Mouse (Mus musculus) kidney, postnatal 0 days (tissue): ENCODE measurements at regions not wholly inside any gene's neighbourhood (a gene's known extent, or its start where the extent isn't known, plus 50 kb on each side); places are given as distances from the start of the nearest gene placed in this dataset.
"Not testable (repeated sequence)": the region's sequence is repeated elsewhere in the genome, so short reads cannot be mapped to it uniquely, and the experiment has no call there.

ENCODE experiments used
- ATAC-seq: fragments of 200-750 bp; cut with Nextera tagmentation; replicated peaks from 2 replicates; pipeline ENCODE4 v1.8.0; 2017; ENCODE audit warnings: low read depth, moderate number of reproducible peaks, moderate TSS enrichment, moderate library complexity; ENCODE audit not compliant: low FRiP score
- DNase-seq: peaks from one replicate; pipeline ENCODE4 v3.0.0-alpha.2; 2016; ENCODE audit warnings: low spot score
- H3K27ac ChIP-seq: fragments of 300-500 bp; sonication (generic); 2 replicates; pipeline ENCODE4 v1.5.1; 2014; ENCODE audit warnings: mild to moderate bottlenecking
- H3K27me3 ChIP-seq: fragments of 300-500 bp; sonication (generic); 2 replicates; pipeline ENCODE4 v1.6.1; 2014; ENCODE audit warnings: low read length, mixed read lengths; ENCODE audit not compliant: insufficient read depth
- H3K36me3 ChIP-seq: fragments of 300-500 bp; sonication (generic); 2 replicates; pipeline ENCODE4 v1.6.1; 2014; ENCODE audit warnings: low read length, mixed read lengths; ENCODE audit not compliant: insufficient read depth
- H3K4me1 ChIP-seq: fragments of 300-500 bp; sonication (generic); replicated peaks from 2 replicates; pipeline ENCODE4 v1.6.1; 2014; ENCODE audit warnings: antibody characterized with exemption, low read length, mixed read lengths; ENCODE audit not compliant: insufficient read depth
- H3K4me2 ChIP-seq: fragments of 300-500 bp; sonication (generic); 2 replicates; pipeline ENCODE4 v1.6.1; 2014; ENCODE audit warnings: mild to moderate bottlenecking, low read length, moderate library complexity, mixed read lengths
- H3K4me3 ChIP-seq: fragments of 300-500 bp; sonication (generic); replicated peaks from 2 replicates; pipeline ENCODE4 v1.5.1; 2014; ENCODE audit warnings: low read depth, low read length
- H3K9ac ChIP-seq: fragments of 300-500 bp; sonication (generic); 2 replicates; pipeline ENCODE4 v1.6.1; 2014; ENCODE audit warnings: low read depth, low read length
- H3K9me3 ChIP-seq: fragments of 300-500 bp; sonication (generic); replicated peaks from 2 replicates; pipeline ENCODE4 v1.6.1; 2016; ENCODE audit warnings: low read length, inconsistent platforms, mixed read lengths
- CTCF ChIP-seq: IDR thresholded peaks from 2 replicates; pipeline ENCODE4 v1.5.1; 2016; ENCODE audit warnings: antibody characterized with exemption, low read depth, mild to moderate bottlenecking, moderate library complexity
- WGBS: fragments of 180-500 bp; shearing (Covaris S2); extraction: QIAGEN DNeasy Blood & Tissue Kit; methylation state at CpG from one replicate; pipeline ENCODE4 v1.1.7; 2014; 5-methylcytosine and 5-hydroxymethylcytosine counted together

DNA sequence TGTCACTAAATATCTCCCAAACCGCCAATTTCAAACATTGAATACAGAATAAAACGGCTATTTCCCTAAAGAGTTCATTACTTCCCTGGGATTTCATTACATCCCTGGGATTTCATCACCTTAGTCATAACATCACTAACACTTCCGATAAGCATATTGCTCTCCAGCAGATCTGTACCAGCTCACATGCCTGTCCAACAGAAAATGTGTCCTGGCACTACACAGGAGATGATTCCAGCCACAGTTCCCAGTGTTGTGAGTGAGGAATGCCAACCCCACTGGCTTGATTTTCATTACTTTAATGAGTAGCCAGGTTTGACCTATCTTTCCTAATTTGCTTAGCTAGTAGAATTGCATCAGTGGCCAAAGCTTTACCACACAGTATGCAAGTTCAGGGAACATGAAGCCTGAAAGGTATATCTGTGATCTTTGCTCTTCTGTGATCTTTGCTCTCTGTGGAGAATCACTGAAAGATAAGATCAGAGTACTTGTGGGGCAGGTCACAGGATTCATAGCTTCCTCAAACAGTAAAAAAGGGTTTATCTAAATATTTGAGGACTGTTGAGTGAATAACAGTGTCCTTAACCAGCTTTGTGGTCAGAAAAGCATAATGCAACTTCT lies 1115.5 kb upstream of the 1700009N14Rik start:
- no peak overlapping the region for H3K4me2 ChIP-seq
- no peak for TF ChIP-seq CTCF
- ATAC-seq (no peak), DNase-seq (no peak)
- no peak overlapping the region for H3K4me3 ChIP-seq
- H3K9me3 ChIP-seq = no peaks in the 10 kb centered on the region
- H3K27ac ChIP-seq = no peak overlapping the region
- H3K36me3 ChIP-seq = no peaks in the 10 kb centered on the region
- H3K9ac ChIP-seq = no peak overlapping the region
- WGBS = 77% methylated on average over 3 of the region's 3 CpGs
- no peaks in the 10 kb centered on the region for H3K27me3 ChIP-seq
- no peaks in the 10 kb centered on the region for H3K4me1 ChIP-seq

DNA sequence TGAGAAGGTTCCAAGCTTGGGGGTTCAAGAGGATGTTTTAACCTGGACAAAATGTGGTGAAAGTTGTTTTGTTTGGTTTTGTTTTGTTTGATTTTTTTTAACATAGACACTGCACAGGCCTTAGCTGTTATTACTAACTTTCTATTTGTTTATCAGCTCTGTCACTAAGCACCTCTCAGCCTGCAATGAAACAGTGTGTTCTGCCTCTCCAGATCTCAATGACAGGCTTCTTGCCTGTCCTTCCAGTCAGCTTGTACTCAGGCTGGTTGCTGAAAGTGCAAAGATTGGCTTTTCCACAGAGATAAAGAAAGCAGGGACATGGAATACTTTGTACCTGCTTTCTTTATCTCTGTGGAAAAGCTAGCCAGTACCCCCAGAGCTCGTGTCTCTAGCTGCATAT lies 1114.9 kb upstream of the 1700009N14Rik start:
- Histone ChIP-seq H3K9me3 (no peaks in the 10 kb centered on the region), H3K9ac (no peak overlapping the region), H3K36me3 (no peaks in the 10 kb centered on the region), H3K4me1 (no peaks in the 10 kb centered on the region), H3K27ac (no peak overlapping the region), H3K4me3 (no peak overlapping the region), H3K4me2 (no peak overlapping the region), H3K27me3 (no peaks in the 10 kb centered on the region)
- no peak for TF ChIP-seq CTCF
- 51% methylated on average over 1 of the region's 1 CpGs for WGBS
- ATAC-seq = no peak
- no peak for DNase-seq

GRCm38 (mm10) chr4:38371047-38371446 lies 1079.0 kb upstream of the 1700009N14Rik start:
- H3K4me3 ChIP-seq = no peak overlapping the region
- 30% methylated on average over 1 of the region's 1 CpGs for WGBS
- no peaks in the 10 kb centered on the region for H3K9me3 ChIP-seq
- no peak overlapping the region for H3K27ac ChIP-seq
- TF ChIP-seq CTCF = no peak
- no peak overlapping the region for H3K4me2 ChIP-seq
- no peak for DNase-seq
- no peak overlapping the region for H3K9ac ChIP-seq
- no peaks in the 10 kb centered on the region for H3K36me3 ChIP-seq
- no peaks in the 10 kb centered on the region for H3K27me3 ChIP-seq
- no peak for ATAC-seq
- no peaks in the 10 kb centered on the region for H3K4me1 ChIP-seq

DNA sequence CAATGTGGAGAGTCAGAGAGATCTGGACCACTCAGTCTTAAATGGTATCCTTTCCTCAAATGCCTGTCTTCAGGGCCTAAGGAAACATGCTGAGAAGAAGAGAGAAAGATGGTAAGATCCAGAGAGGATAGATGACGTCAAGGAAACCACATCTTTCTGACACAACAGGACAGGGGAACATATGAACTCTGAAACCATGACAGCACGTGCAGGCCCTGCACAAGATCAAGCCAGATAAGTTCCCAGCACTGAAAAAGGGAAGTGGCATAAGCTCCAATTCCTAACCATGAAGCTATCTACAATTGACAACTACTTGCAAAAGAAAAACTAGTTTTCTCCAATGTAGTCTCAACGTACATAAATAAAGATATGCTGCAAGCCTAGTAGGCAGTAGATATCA lies 1068.2 kb upstream of the 1700009N14Rik start:
- no peak for ATAC-seq
- Histone ChIP-seq H3K4me3 (no peak overlapping the region), H3K27me3 (no peaks in the 10 kb centered on the region), H3K9ac (no peak overlapping the region), H3K9me3 (no peaks in the 10 kb centered on the region), H3K36me3 (no peaks in the 10 kb centered on the region), H3K4me1 (no peaks in the 10 kb centered on the region), H3K27ac (no peak overlapping the region), H3K4me2 (no peak overlapping the region)
- no peak for TF ChIP-seq CTCF
- no peak for DNase-seq
- 84% methylated on average over 3 of the region's 3 CpGs for WGBS

DNA sequence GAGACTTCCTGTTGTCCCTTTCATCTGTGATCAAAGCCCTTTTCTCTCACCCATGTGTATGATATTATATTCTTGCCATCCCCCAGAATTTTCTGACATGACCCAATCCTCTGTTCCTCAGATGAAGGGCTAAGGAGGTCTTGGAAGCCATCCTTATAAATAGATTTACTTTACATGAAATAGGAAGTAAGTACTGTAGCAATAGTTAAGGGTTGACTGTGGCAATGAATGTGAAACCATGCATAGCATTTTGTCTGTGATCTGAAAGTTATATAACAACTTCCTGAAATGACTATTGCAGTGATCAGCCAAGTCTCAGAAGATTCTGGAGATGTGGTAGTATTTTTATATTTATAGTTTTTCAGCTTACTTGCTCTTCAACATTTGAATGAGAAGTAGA lies 1053.5 kb upstream of the 1700009N14Rik start:
- H3K4me1 ChIP-seq = no peaks in the 10 kb centered on the region
- DNase-seq (no peak), ATAC-seq (no peak)
- H3K4me2 ChIP-seq = no peak overlapping the region
- no peak overlapping the region for H3K9ac ChIP-seq
- no peaks in the 10 kb centered on the region for H3K27me3 ChIP-seq
- no peak overlapping the region for H3K27ac ChIP-seq
- no peak overlapping the region for H3K4me3 ChIP-seq
- no peak for TF ChIP-seq CTCF
- H3K36me3 ChIP-seq = no peaks in the 10 kb centered on the region
- no peaks in the 10 kb centered on the region for H3K9me3 ChIP-seq

DNA sequence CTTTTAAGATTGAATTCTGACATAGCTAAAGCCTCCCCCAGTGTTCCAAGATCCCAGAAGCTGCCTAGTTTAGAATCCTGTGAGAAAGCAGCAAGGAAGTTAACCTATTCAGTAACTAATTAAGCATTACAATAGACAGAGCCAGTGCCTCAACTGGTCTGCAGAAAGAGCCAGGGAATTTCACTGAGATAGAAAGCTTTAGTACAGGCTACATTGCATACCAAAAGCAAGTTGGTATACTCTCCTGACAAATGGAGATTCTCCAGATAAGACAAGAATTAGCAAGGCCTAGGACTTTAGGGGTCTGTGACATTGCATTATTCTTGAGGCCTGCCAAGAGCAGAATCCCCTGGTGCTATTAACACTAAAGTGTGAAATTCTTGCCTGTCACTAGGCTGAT lies 1014.8 kb upstream of the 1700009N14Rik start:
- H3K4me2 ChIP-seq, H3K4me3 ChIP-seq, H3K36me3 ChIP-seq, H3K4me1 ChIP-seq, H3K27me3 ChIP-seq, H3K27ac ChIP-seq, DNase-seq, H3K9me3 ChIP-seq, H3K9ac ChIP-seq, ATAC-seq: not testable (repeated sequence)

DNA sequence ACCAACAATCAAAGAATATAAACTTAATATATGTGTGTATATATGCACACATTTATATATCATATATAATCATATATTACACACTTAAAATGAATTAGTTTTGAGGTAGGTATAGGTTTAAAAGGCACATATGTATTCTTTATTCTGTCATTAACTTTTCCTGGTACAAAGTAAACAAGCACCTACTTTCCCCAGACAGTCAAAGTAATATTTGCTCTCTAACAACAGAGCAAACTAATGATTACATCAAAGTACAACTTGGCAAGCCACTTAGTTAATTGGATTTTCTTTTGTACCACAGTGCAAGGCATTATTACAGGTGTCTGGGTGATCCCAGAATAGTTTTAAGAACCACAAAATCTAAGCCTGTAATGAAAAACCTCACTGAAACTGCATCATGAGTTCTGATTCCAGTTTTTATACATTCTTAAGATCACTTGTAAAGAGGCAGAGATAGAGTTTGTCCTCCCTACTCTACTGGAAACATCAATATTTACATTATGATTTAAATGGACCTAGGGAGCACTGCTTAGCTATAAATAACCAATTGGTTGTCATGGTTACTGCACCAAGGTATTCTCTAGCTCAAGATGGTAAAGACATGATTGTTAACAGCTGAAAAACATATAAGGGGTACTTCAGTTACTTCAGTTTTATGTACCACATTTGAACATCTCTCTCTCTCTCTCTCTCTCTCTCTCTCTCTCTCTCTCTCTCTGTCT lies 988.5 kb upstream of the 1700009N14Rik start:
- Histone ChIP-seq H3K4me2 (no peak overlapping the region), H3K9me3 (no peaks in the 10 kb centered on the region), H3K4me1 (no peaks in the 10 kb centered on the region), H3K27me3 (no peaks in the 10 kb centered on the region), H3K4me3 (no peak overlapping the region), H3K36me3 (no peaks in the 10 kb centered on the region), H3K9ac (no peak overlapping the region), H3K27ac (no peak overlapping the region)
- ATAC-seq = no peak
- no peak for TF ChIP-seq CTCF
- DNase-seq = no peak
